Mouse (Mus musculus) CD4-positive, CD25-positive, alpha-beta regulatory T cell, adult 9 weeks (primary cell): ENCODE results near the gene Rdx. TPM values are rescaled to one million over a fixed set of nuclear protein-coding genes. Genes with fewer than 3 reads are reported as not detected.

Experiments
- polyA plus RNA-seq: library from polyadenylated mRNA; unstranded; fragments of 100-300 nt; shearing (Covaris generic); gene quantifications from one replicate; pipeline ENCODE4 v1.2.1, GENCODE M21; 2017

Gene Rdx
- polyA plus RNA-seq = 22.6 TPM

GRCm38 (mm10) chr9:52047129-52047820 lies at the start of gene Rdx:
Gene Rdx, plus strand, starts transcription at chr9:52047173.

Other genes starting within 250 kb of the Rdx start
- 12.2 TPM for gene Fdx1, start 83.6 kb upstream of the Rdx start, polyA plus RNA-seq
- 2.0 TPM for gene Zc3h12c, start 121.4 kb downstream of the Rdx start, polyA plus RNA-seq